ENCODE assay signal across 8 mouse cellular contexts in the genomic region with DNA sequence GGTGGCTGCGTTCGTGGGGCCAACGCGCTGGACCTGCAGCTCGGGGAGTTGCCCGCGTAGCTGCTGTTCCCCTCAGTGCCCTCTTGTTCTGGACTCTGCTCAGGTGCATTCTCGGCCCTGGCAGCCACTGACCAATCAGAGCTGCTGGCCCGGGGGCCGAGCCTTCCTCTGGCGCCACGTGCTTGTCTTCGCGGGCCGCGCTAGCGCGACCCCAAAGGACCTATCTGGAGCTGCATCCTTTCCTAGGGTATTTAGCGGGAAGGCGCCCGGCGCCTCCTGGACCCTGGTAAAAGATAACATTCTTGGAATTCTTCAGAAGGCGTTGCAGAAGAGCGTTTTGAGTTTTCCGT. TPM values are rescaled to one million over a fixed set of nuclear protein-coding genes. Genes with fewer than 3 reads are reported as not detected.
DNase-seq lines count a peak whose midpoint lies in the region; ATAC-seq and TF ChIP-seq lines count a peak whose summit lies in the region.

No protein-coding gene starts in this region.

- intact Hi-C loops in left cerebral cortex, postnatal 36 days (cut with DNase I), result loop anchor here (5.0 kb wide), 1 partner anchor 55 kb away; no protein-coding TSS in a partner anchor

- H3K4me2 ChIP-seq in hindbrain, embryonic 12.5 days (replicated peaks), result peak overlapping the region; percentile 76
- peak overlapping the region; percentile 95 for H3K4me2 ChIP-seq in stomach, postnatal 0 days (replicated peaks; ENCODE audit: low read depth)

- under 1% methylated on average over 25 of the region's 25 CpGs for WGBS in hindbrain, embryonic 12.5 days
- 0% methylated on average over 25 of the region's 25 CpGs for WGBS in limb, embryonic 10.5 days
- WGBS in midbrain, embryonic 10.5 days, result under 1% methylated on average over 25 of the region's 25 CpGs
- WGBS in stomach, postnatal 0 days, result 1% methylated on average over 25 of the region's 25 CpGs

- TF ChIP-seq EP300 in stomach, postnatal 0 days (optimal IDR thresholded peaks at IDR 0.05), result no peak

- H3K4me1 ChIP-seq in hindbrain, embryonic 12.5 days, result peaks cover 9% of the 10 kb centered on the region; the same call in 1 of the 2 replicates
- H3K4me1 ChIP-seq in limb, embryonic 10.5 days, result peaks cover 10% of the 10 kb centered on the region
- H3K4me1 ChIP-seq in midbrain, embryonic 10.5 days, result peaks cover 20% of the 10 kb centered on the region
- H3K4me1 ChIP-seq in stomach, postnatal 0 days (replicated peaks; ENCODE audit: control insufficient read depth, insufficient read depth), result no peaks in the 10 kb centered on the region

- peak overlapping the region; percentile 55; the same call in 1 of the 2 replicates for H3K9ac ChIP-seq in hindbrain, embryonic 12.5 days
- H3K9ac ChIP-seq in stomach, postnatal 0 days (ENCODE audit: low read length), result peak overlapping the region; percentile 72

- no peaks in the 10 kb centered on the region for H3K36me3 ChIP-seq in hindbrain, embryonic 12.5 days
- H3K36me3 ChIP-seq in limb, embryonic 10.5 days, result peaks cover 16% of the 10 kb centered on the region
- peaks cover 3% of the 10 kb centered on the region; the same call in 1 of the 2 replicates for H3K36me3 ChIP-seq in midbrain, embryonic 10.5 days
- H3K36me3 ChIP-seq in stomach, postnatal 0 days (ENCODE audit: control insufficient read depth, insufficient read depth, low read length), result no peaks in the 10 kb centered on the region

- H3K27ac ChIP-seq in hindbrain, embryonic 12.5 days, result peak overlapping the region; percentile 89
- H3K27ac ChIP-seq in limb, embryonic 10.5 days, result peak overlapping the region; percentile 97
- peak overlapping the region; percentile 98 for H3K27ac ChIP-seq in midbrain, embryonic 10.5 days (replicated peaks)
- H3K27ac ChIP-seq in stomach, postnatal 0 days (replicated peaks), result peak overlapping the region; percentile 93

- peak overlapping the region; percentile 92 for H3K4me3 ChIP-seq in hindbrain, embryonic 12.5 days
- H3K4me3 ChIP-seq in limb, embryonic 10.5 days, result peak overlapping the region; percentile 88
- H3K4me3 ChIP-seq in midbrain, embryonic 10.5 days, result peak overlapping the region; percentile 86
- peak overlapping the region; percentile 82 for H3K4me3 ChIP-seq in stomach, postnatal 0 days (ENCODE audit: low read depth, low read length)

- no peaks in the 10 kb centered on the region for H3K27me3 ChIP-seq in hindbrain, embryonic 12.5 days
- no peaks in the 10 kb centered on the region for H3K27me3 ChIP-seq in limb, embryonic 10.5 days (ENCODE audit: low read depth, poor library complexity, severe bottlenecking)
- no peaks in the 10 kb centered on the region for H3K27me3 ChIP-seq in midbrain, embryonic 10.5 days (ENCODE audit: low read depth, poor library complexity, severe bottlenecking)
- H3K27me3 ChIP-seq in stomach, postnatal 0 days (ENCODE audit: control insufficient read depth, insufficient read depth, low read length), result no peaks in the 10 kb centered on the region

- no peaks in the 10 kb centered on the region for H3K9me3 ChIP-seq in hindbrain, embryonic 12.5 days (replicated peaks)
- H3K9me3 ChIP-seq in limb, embryonic 10.5 days (replicated peaks), result no peaks in the 10 kb centered on the region
- H3K9me3 ChIP-seq in midbrain, embryonic 10.5 days (replicated peaks), result no peaks in the 10 kb centered on the region
- H3K9me3 ChIP-seq in stomach, postnatal 0 days (ENCODE audit: control insufficient read depth, low read length), result no peaks in the 10 kb centered on the region

- peak; percentile 38 to 50 for DNase-seq in left cerebral cortex, adult 18-20 months (ENCODE audit: low spot score in 2 of 2)
- DNase-seq in left cerebral cortex, postnatal 36 days (ENCODE audit: low spot score in 2 of 2), result no peak
- peak; percentile 76 for DNase-seq in cerebellum, adult 8-10 months
- DNase-seq in frontal cortex, adult 2 months (ENCODE audit: extremely low spot score in 1 of 2, low spot score in 1 of 2), result peak; percentile 28 to 56
- peak; percentile 86 for DNase-seq in limb, embryonic 10.5 days (ENCODE audit: low spot score)
- peak; percentile 81 for DNase-seq in midbrain, embryonic 10.5 days (ENCODE audit: low spot score)
- DNase-seq in stomach, postnatal 0 days (ENCODE audit: low spot score), result peak; percentile 80

- TF ChIP-seq CTCF in stomach, postnatal 0 days (IDR thresholded peaks at IDR 0.05; ENCODE audit: low read depth), result peak; percentile 48

- ATAC-seq in hindbrain, embryonic 12.5 days (ENCODE audit: low FRiP score), result peak; percentile 84
- peak; percentile 80 for ATAC-seq in stomach, postnatal 0 days (ENCODE audit: low FRiP score, low TSS enrichment)

RNA-seq across cellular contexts. Expression of gene Adk, which starts 0.4 kb away (rescaled TPM):
- total RNA-seq in left cerebral cortex, adult 18-20 months (2021), result 10 to 100 TPM; 65.1 to 77.9 TPM
- total RNA-seq in left cerebral cortex, postnatal 36 days (2021), result 10 to 100 TPM; 63.6 to 66.2 TPM
- 80.6 and 84.0 TPM in 2 replicates for polyA plus RNA-seq in frontal cortex, adult 2 months (2012; rRNA removed)
- polyA plus RNA-seq in hindbrain, embryonic 12.5 days (2016; fragmentation: Nextera tagmentation; extraction: Ambion mirVana), result 76.2 and 79.3 TPM in 2 replicates
- polyA plus RNA-seq in limb, embryonic 10.5 days (2016; fragmentation: Nextera tagmentation; extraction: Ambion mirVana), result 170 and 179 TPM in 2 replicates
- polyA plus RNA-seq in midbrain, embryonic 10.5 days (2016; fragmentation: Nextera tagmentation; extraction: Ambion mirVana), result 122 and 153 TPM in 2 replicates
- 106 and 110 TPM in 2 replicates for polyA plus RNA-seq in stomach, postnatal 0 days (2015; fragmentation: Nextera tagmentation; extraction: Ambion mirVana)

RNA-seq across cellular contexts. Expression of gene Ap3m1, which starts 0.4 kb away (rescaled TPM):
- 10 to 100 TPM; 64.8 to 67.4 TPM for total RNA-seq in left cerebral cortex, adult 18-20 months (2021)
- total RNA-seq in left cerebral cortex, postnatal 36 days (2021), result 10 to 100 TPM; 61.7 to 62.0 TPM
- polyA plus RNA-seq in frontal cortex, adult 2 months (2012; rRNA removed), result 54.2 and 57.1 TPM in 2 replicates
- polyA plus RNA-seq in hindbrain, embryonic 12.5 days (2016; fragmentation: Nextera tagmentation; extraction: Ambion mirVana), result 105 and 109 TPM in 2 replicates
- 70.6 and 78.4 TPM in 2 replicates for polyA plus RNA-seq in limb, embryonic 10.5 days (2016; fragmentation: Nextera tagmentation; extraction: Ambion mirVana)
- polyA plus RNA-seq in midbrain, embryonic 10.5 days (2016; fragmentation: Nextera tagmentation; extraction: Ambion mirVana), result 108 and 122 TPM in 2 replicates
- 42.7 and 46.8 TPM in 2 replicates for polyA plus RNA-seq in stomach, postnatal 0 days (2015; fragmentation: Nextera tagmentation; extraction: Ambion mirVana)

Comparison
In these comparisons a context has a peak if more than half of its experiments do, and no peak if none do; other contexts are left out.
1. DNase-seq: peak in left cerebral cortex, adult 18-20 months (2 of 2), cerebellum, adult 8-10 months (single experiment), frontal cortex, adult 2 months (2 of 2), limb, embryonic 10.5 days (single experiment), midbrain, embryonic 10.5 days (single experiment) and stomach, postnatal 0 days (single experiment); none in left cerebral cortex, postnatal 36 days (0 of 2).
2. Peak in every context shown above with its lines, with median percentiles within 50 percentile points of each other: H3K27ac ChIP-seq and H3K4me3 ChIP-seq.